Mouse (Mus musculus): ENCODE results near the gene Nsmf.

The Nsmf gene

DNA sequence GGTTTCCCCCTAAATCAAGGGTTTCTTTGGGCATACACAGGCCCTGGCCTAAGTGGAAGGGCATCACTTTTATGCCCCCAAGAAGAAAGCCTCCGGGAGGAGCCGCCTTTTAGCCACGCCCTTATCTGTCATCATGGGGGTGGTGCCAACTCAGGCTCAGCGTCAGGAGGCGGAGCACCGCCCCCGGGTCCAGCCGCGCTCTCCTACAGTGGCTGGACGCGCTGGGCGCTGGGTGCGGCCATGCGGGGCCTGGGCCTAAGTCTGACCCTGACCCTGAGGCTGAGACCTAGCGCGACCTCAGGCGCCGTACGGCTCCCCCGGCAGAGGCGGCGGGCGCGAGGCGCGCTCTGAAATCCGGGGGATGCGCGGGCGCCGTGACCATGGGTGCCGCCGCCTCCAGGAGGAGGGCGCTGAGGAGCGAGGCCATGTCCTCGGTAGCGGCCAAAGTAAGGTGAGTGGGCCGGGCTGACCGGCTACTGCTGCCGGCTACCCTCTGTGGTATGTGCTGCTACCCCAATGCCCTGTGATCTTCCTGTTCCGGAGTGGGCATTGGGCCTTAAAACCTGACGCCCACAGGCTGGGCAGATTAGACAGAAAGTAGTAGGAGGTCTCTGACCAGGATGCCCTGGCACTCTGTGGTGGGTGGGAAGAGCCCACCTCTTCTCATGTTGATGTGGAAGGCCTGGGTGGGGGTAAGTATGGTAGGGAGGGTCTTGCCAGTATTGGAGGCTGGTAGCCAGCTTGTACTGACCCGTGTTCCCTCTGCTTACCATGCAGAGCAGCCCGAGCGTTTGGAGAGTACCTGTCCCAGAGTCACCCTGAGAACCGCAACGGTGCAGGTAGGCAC is at the start of gene Nsmf:
Gene Nsmf (plus strand): TSS at position 135 of the 847 bp plus-strand sequence.
- DNase-seq (ENCODE audit: low spot score in 2 of 2) = peak; percentile 44 to 78

DNA sequence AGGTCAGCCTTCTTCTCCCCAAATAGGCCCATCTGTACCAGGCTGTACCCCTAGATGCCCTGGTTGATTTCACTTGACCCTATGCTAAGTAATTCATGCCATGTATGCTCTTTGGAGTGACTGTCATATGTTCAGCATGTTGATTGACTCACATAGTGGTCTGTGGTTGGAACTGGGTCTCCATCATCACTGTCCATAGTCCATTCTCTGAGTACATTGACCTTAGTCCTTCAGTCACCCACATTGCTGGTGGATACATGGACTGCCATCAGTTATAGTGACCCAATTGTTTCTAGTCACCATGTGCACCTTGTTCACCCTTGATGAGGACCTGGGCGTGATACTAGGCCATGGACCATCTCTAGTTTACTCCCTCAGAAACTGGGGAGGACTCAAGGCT is 47.4 kb upstream of the Nsmf start:
- DNase-seq (ENCODE audit: low spot score in 2 of 2) = no peak

DNA sequence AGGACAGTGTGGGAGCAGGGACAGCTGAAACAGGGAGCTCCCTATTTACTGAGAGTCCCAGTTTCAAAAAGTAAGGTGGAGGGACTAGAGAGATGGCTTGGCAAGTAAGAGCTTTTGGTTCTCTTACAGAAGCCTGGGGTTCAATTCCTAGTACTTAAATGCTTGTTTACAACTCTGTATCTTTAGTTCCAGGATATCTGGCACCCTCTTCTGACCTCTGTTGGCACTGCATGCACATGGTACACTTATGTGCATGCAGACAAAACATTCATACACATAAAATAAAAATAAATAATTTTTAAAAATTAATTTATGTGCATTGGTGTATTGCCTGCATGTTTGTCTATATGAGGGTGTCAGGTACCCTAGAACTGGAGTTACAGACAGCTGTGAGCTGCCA is 45.9 kb upstream of the Nsmf start:
- no peak for DNase-seq (ENCODE audit: low spot score in 2 of 2)

DNA sequence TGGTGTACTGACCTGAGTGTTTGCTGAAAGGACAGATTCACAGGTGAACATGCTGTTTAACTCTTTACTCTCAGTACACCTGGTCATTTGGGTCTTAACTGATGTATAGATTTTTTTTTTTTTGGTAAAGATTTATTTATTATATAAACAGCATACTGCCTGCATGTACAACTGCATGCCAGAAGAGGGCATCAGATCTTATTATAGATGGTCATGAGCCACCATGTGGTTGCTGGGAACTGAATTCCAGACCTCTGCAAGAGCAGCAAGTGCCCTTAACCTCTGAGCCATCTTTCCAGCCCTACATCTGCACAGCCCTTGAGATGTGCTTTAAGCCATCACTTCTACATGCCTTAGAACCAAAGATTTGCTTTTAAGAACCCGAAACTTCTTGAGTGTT is 31.5 kb upstream of the Nsmf start:
- DNase-seq (ENCODE audit: low spot score in 2 of 2) = no peak

DNA sequence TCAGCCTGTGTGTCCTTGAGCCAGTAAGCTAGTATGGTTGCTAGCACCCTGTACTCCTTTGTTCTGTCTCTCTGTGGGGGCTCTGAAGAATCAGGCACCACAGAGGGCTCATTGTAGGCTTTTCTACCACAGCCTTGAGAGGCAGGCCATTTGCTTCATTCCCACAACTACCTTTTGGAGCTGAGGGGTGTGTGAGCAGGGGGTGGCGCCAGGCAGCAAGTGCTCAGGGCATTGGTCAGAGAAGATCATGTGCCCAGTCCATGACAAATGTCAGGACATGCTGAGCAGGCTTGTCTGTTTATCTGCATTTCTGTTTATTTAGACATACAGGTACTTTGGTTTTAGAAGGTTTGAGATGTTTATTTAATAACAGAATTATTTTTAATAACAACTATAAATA is 29.0 kb upstream of the Nsmf start:
- DNase-seq (ENCODE audit: low spot score in 2 of 2) = no peak

DNA sequence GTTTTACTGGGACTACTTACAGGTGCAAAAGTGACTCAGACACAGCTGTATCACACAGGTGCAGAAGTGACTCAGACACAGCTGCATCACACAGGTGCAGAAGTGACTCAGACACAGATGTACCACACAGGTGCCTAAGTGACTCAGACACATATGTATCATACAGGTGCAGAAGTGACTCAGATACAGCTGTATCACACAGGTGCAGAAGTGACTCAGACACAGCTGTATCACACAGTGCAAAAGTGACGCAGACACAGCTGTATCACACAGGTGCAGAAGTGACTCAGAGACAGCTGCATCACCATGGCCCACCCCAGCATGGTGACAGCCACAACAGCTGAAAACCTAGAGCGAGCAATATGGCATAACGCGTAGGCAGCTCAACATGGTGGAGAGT is 19.2 kb upstream of the Nsmf start:
- DNase-seq (ENCODE audit: low spot score in 2 of 2) = no peak

DNA sequence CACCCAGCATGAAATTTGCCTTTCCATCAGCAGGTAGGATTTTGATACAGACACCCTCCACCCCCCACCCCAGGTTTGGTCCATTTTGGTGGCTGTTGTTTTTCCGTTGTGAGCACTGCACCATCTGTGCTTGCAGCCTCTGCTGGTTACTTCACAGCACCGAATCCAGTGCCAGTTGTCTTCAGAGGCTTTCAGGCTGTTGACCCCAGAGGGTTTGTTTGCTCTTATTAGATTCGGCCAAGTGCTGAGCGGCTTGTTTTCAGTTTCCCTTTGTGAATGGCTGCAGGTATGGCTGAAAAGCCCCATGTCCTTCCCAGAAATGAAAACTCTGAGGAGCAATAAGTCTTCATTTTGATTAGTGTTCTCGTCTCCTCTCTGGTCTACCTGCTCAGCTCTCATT is 14.1 kb upstream of the Nsmf start:
- DNase-seq (ENCODE audit: low spot score in 2 of 2) = peak in 1 of 2 experiments; percentile 6

DNA sequence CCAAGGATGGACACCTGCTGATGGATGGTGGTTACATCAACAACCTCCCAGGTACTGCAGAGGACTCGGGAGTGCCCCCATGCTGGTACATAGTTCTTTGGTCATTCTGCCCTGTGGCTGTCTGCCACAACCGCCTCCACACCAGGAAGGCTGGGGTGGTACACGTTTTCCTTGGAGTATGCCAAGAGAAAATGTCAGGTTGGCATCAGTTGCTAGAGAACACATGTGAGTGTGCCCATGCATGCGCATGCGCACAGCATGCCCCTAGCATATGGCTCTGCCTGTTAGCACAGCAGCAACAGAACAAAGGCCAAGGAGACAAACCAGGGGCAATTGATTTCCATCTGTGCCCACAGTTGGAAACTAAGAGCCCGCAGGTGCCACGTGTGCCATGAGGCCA is 3.2 kb upstream of the Nsmf start:
- peak in 1 of 2 experiments; percentile 61 for DNase-seq (ENCODE audit: low spot score in 2 of 2)

DNA sequence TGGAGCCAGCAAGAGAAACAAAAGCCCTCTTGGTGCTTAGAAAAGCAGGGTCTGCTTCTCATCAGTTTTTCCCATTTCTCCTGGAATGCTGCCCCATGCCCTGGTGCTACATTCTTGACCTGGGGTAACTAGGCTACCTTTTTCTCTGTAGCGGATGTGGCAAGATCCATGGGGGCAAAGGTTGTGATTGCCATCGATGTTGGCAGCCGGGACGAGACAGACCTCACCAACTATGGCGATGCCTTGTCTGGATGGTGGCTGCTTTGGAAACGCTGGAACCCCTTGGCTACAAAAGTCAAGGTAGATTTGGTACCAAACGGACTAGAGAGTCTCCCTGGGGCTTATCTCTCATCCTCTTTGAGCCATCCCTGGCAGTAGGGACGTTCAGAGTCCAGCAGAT is 2.7 kb upstream of the Nsmf start:
- DNase-seq (ENCODE audit: low spot score in 2 of 2) = no peak

DNA sequence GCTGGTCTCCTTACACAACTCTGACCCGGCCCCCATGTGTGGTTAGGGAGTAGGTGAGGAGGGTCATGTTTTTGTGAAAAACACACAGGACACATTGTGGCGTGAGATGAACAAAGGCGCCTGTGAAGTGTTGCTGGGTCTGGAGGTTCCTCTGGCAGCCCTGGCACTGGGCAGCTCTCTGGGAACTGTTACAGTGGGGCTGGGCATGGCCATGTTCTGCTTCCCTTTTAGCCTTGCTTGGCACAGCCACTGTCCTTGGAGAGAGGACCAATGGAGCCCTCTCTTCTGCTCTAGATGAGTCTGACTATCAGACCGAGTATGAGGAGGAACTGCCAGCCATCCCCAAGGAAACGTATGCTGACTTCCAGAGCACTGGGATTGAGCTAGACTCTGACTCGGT is 1.1 kb upstream of the Nsmf start:
- no peak for DNase-seq (ENCODE audit: low spot score in 2 of 2)

DNA sequence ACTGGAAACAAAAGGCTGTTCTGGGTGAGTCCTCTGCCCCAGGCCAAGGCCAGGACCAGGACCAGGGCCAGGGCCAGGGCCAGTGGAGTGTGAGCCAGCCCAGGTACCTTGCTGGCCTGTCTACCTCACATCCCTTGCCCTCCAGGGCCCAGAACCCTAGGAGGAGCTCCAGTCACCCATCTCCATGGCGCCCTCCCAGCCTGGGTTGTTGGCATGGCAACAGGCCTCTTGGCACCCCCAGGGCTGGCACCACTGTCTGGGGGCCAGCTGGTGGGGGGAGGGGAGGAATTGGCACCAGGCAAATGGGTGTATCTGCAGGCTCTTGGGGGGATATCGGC is 882 bp downstream of the Nsmf start:
- DNase-seq (ENCODE audit: low spot score in 2 of 2) = peak; percentile 47 to 76

DNA sequence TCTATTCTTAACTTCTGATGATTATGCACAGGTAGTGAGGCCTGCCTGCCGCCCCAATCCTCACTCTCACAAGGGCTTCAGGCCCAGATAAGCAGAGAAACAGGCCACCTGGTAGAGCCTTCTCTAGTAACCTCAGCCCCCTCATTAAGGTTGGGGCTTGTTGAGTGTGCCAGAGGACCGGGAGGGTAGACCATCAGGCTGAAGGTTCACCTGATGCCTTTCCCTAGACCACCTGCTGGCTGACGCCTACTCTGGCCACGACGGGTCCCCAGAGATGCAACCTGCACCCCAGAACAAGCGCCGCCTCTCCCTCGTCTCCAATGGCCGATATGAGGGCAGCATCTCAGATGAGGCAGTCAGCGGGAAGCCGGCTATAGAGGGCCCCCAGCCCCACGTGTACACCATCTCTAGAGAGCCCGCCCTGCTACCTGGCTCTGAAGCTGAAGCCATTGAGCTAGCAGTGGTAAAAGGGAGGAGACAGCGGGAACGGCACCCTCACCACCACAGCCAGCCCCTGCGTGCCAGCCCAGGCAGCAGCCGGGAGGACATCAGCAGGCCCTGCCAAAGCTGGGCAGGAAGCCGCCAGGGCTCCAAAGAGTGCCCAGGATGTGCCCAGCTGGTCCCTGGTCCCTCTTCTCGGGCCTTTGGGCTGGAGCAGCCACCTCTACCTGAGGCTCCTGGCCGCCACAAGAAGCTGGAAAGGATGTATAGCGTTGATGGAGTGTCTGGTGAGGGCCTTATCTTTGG is 1.4 kb downstream of the Nsmf start:
- peak in 1 of 2 experiments; percentile 33 for DNase-seq (ENCODE audit: low spot score in 2 of 2)

DNA sequence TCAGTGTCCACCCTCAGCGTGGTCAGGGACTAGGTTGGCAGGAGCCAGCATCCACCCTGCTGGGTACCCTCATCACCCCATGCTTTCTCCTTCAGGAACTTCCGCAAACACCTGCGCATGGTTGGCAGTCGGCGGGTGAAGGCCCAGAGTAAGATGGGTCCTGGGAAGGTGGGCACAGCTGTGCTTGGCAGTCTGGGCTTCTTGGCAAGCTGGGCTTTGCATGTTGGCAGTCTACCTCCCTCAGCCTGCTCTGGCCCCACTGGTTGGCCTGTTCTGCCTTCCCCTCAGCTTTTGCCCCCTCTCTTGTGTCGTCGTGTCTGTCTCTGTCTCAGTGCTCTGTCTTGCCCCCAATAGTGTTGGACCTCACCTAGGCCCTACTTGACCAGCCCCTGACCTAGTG is 4.8 kb downstream of the Nsmf start:
- DNase-seq (ENCODE audit: low spot score in 2 of 2) = no peak

DNA sequence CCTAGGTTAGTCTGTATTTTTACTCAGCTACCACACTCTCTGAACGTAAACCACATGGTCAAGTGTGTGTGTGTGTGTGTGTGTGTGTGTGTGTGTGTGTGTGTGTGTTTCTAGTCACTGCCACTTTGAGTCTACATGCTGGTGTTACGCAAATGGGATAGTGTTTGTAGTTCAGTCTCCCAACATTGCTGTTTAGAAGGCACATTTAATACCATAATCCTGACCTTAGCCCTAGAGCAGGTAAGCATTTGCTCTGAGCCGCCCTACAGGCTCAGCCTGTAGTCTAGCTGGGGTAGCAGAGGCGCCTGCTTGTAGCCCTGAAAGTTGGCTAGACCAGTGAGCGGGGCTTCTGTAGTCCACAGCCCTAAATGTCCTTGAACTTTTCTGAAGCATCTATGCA is 9.4 kb downstream of the Nsmf start:
- no peak for DNase-seq (ENCODE audit: low spot score in 2 of 2)

DNA sequence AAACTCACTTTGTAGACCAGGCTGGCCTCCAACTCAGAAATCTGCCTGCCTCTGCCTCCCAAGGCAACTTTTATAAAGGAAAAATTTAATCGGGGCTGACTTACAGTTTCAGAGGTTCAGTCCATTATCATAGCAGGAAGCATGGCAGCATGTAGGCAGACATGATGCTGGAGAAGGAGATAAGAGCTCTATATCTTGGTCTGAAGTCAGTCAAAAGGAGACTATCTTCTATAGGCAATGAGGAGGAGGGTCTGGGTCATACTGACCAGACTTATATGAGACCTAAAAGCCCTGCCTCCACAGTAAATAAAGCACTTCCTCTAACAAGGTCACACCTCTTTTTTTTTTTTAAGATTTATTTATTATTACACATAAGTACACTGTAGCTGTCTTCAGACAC is 10.1 kb downstream of the Nsmf start:
- DNase-seq (ENCODE audit: low spot score in 2 of 2) = no peak

DNA sequence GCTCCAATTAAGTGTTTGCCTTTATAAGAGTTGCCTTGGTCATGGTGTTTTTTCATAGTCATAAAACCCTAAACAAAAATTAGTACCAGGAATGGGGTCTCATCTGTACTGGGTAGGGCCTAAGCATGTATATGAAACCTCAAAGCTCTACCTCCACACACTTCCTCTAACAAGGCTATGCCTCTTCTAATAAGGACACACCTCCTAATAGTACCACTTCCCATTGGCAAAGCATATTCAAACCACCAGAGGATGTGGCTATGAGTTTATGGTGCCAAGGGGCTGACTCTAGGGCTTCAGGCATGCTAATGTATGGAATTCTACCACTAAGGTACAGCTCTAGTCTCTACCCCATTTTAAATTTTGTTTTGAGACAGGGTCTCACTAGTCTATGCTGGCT is 11.4 kb downstream of the Nsmf start:
- no peak for DNase-seq (ENCODE audit: low spot score in 2 of 2)

DNA sequence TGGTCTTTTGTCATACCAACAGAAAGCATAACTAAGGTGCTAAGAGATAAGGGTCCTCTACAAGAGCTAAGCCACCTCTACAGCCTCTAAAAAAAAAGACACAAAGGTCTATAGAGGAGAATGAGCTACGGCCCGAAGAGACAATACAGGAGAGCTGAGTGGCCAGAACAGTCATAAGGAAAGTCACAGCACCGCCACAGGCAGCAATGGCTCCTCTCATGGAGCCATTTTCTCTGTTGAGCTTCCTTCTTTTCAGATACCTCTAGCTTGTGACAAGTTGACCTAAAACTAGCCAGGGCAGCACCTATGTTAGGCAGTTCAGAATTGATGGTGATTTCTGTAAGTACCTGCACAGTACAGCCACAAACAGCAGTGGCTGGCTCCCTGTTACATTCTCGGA is 12.4 kb downstream of the Nsmf start:
- DNase-seq (ENCODE audit: low spot score in 2 of 2) = no peak

DNA sequence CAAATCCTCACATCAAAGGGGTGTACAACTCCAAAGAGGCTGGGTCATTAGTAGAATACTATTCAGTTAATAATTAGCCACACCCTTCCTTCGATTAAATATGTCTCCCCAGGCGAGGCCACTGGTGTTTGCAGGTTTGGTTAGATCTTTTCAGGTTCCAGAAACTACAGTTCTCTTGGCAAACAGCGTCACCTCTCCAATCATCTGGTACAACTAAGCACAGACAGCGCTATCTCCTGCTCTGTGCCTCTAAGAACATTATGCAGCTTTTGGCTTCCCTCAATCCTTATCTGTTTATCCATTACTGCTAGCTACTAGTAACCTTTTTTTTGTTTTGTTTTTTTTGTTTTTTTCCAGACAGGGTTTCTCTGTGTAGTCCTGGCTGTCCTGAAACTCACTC is 15.4 kb downstream of the Nsmf start:
- no peak for DNase-seq (ENCODE audit: low spot score in 2 of 2)

DNA sequence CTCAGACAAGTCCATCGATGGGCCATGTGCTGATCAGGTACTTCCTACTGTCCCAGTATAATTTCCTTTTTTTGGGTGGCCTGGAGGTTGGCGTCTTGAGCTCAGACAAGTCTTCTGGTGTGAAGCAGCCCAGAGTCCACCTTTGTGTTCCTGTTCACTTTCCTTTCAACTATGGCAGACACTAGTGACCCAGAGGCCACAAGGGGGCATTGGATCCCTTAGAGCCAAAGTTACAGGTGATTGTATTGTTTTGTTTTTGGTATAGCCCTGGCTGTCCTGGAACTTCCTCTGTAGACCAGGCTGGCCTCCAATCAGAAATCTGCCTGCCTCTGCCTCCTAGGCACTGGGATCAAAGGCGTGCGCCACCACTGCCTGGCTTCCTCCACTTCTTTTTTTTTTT is 18.2 kb downstream of the Nsmf start:
- no peak for DNase-seq (ENCODE audit: low spot score in 2 of 2)

DNA sequence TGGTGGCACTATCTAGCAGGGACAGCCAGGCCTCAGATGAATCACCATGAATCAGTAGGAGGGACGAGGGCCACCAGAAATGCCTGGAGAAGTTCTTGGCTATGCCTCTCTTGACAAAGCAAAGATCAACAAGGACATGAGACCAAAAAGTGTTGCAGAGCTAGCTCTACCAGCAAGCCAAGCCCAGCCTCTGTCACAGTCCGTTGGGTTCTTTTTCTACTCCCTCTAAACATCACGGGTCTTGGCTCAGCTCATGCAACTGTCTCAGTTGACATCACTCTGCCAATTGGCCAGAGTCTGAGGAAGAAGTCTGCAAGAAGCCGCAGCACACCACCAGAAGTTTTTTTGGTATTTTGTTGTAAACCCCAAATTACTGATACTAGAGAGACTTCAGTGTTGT is 21.4 kb downstream of the Nsmf start:
- no peak for DNase-seq (ENCODE audit: low spot score in 2 of 2)

DNA sequence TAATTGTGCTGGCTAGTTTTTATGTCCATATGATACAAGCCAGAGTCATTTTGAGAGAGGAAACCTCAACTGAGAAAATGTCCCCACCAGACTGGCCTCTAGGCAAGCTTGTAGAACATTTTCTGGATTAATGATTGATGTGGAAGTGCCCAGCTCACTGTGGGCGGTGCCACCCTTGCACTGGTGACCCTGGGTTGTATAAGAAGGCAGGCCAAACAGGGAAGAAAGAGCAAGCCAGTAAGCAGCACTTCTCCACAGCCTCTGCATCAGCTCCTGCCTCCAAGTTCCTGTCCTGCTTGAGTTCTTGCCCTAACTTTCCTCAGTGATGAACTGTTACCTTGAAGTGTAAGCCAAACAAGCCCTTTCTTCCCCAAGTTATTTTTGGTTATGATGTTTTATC is 24.8 kb downstream of the Nsmf start:
- no peak for DNase-seq (ENCODE audit: low spot score in 2 of 2)

DNA sequence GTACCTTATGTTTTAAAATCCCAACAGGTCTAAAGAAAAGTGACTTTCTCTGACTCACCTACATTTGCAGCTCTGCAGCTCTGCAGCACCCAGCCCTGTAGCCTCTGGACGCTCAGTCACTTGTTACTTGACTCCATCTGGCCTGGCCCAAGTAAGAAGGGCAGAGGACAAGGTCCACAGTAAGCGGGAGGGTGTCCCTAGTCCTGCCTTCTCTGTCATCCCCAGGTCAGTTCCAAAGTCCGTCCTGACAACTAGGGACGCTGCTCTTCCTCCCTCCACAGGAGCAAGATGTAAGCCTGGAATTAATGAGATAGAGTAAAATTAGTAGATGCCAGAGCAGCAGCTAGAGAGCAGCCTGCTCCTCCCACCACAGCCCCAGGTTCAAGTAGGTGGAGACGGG is 25.9 kb downstream of the Nsmf start, which contains the start of gene Entpd8:
Gene Entpd8 (plus strand): TSS at position 229 of the 400 bp plus-strand sequence.
- no peak for DNase-seq (ENCODE audit: low spot score in 2 of 2)

DNA sequence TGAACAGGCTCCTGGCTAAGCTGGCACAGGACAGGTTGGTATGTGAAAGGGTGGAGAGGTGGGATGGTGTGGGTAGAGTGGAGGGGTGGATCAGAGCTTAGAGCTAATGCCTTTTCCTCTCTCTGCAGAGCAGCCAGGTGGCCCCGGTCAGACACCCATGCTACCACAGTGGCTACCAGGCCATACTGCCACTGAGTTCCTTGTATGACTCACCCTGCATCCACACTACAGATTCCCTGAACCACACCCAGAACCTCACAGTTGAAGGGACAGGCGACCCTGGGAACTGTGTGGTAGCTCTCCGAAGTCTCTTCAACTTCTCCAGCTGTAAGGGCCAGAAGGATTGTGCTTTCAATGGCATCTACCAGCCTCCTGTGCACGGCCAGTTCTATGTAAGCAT is 29.5 kb downstream of the Nsmf start:
- DNase-seq (ENCODE audit: low spot score in 2 of 2) = no peak

All from cerebellum, postnatal 4 days (tissue).